Mouse (Mus musculus) G1E-ER4 (cell line): ENCODE measurements around the gene Defb25. TPM values are rescaled to one million over a fixed set of nuclear protein-coding genes. Genes with fewer than 3 reads are reported as not detected.

Experiments used
- GATA1 ChIP-seq: IDR thresholded peaks from one replicate; pipeline ENCODE4 v1.8.0; 2012; ENCODE audit warnings: low read length, inconsistent platforms
- polyA plus RNA-seq: library from polyadenylated mRNA; stranded (reverse); fragments of >175 nt; gene quantifications from 2 replicates; pipeline ENCODE4 v1.2.3, GENCODE M21; 2012

Defb25 gene
- polyA plus RNA-seq, 1 experiment: not detected

DNA sequence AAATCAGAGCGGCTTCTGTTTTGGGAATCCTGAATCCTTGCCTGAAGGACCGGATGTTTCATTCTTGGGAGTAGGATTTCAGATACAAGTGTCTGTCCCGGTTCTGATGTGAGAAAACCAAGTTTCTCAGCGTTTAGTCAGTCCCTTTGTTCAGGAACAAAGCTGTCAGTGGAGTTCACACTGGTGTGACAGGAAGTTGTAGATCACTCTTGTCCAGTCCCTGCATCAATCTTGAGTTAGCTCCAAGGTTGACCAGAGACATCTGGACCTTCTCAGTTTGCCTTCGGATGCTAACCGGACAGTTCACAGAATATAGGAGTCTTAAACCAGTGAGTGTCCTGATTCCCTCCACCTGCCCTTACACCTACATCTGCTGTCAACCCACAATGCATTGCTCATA, 15.1 kb downstream of the Defb25 start:
- no peak for TF ChIP-seq GATA1

DNA sequence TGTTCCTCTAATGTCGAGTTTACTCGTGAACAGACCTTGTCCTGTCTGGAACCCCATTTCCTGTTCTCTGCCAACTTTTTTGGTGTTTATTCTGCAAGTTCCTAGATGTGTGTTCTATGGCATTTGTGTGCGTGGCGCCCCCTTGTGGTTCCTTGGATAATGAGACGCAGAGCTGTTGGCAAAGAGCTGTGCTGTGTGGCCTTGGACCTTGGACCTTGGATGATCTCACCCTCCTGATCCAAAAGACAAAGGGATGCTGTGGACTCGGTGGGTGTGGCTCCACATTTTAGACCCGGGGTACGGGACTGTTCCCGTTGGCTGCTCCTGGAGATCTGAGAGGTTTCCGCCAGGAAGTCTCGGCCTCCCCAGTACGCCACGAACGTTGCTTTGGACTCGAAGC, 18.8 kb downstream of the Defb25 start, which contains the start of gene Defb36:
Gene Defb36 (plus strand): TSS at position 271 of the 400 bp plus-strand sequence.
- TF ChIP-seq GATA1: no peak

GRCm38 (mm10) chr2:152601275-152601960, 21.4 kb downstream of the Defb25 start:
- TF ChIP-seq GATA1: no peak

GRCm38 (mm10) chr2:152600076-152600475, 22.8 kb downstream of the Defb25 start:
- no peak for TF ChIP-seq GATA1

DNA sequence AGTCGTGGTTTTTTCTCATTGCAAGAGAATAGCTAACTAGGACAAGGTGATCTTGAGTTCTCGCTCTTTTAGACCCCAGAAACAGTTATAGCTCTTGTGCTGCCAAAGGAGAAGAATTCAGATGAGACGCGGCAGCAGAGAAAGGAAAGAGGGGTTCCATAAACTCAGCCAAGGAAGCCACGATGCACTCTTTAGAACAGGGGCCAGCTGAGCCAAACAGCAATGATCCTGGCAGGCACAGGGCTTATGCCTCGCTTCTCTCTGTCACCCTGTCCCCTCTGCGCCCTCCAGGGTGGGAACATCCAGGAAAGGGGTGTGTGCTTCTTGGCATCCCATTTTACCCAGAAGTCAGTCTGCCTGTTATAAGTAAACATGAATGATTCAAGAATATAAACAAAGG, 23.6 kb downstream of the Defb25 start, which contains the start of gene Defb45:
Gene Defb45 (minus strand): TSS at position 101 of the 400 bp plus-strand sequence.
- no peak for TF ChIP-seq GATA1

DNA sequence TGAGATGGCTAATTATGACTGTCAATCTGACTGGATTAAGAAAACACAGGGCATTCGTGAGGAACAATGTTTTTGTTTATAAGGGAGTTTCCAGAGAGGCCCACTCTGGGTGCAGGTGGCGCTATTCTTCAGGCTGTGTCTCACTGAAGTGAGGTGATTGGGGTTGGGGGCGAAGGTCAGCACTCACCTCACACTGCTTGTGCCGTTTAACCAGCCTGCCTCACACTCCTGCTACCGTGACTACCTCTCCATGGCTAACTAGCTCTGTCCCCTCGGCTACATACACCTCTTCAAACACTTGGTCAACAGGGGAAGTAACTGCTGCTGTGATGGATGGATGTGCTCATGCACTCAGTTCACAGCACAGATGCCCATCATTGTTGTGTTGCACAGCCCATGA, 33.8 kb downstream of the Defb25 start:
- no peak for TF ChIP-seq GATA1

DNA sequence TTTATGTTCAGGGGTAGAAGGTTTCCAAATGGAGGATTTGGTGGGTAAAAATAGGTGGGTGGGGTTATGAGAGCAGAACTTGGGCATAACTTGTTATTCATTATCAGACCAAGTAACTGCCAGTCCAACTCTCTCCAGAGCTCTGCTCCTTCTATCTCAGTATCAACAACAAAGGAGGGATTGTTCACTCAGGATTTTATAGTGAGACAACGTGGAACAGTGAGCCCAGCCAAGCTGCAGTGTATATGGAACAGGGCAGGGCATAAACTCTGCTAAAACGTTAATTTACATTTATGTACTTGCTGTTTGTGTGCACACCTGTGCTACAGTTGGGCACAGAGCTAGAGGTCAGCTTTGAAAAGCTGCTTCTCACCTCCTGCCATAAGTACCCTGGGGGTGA, 34.4 kb downstream of the Defb25 start:
- TF ChIP-seq GATA1: no peak

DNA sequence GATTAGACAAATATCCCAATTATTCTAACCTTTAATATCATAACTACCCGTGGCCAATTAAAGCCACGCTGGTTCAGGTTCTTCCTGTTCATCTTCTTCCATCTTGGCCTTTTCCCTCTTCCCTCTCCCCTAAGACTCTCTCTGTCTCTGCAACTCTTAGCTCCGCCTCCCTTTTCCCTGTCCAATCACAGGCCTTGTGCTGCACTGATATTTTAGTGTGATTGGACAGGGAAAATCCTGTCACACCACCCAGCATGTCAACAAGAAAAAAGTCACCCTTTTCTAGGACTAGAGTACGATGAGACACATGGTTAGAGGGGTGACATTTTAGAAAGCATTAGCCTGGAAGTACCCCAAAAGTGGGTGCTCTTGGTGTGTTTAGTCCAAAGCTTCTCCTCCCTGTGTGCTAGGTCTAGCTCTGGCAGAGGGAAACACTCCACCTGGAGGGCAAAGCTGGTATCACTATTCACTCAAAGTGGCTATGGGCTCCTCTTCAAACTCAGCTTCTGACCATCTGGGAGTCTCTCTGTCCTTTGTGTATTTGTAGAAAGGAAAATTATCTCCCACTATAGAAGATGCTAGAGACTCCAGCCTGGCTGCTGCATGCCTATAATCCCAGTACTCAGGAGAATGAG, 35.8 kb downstream of the Defb25 start:
- no peak for TF ChIP-seq GATA1

DNA sequence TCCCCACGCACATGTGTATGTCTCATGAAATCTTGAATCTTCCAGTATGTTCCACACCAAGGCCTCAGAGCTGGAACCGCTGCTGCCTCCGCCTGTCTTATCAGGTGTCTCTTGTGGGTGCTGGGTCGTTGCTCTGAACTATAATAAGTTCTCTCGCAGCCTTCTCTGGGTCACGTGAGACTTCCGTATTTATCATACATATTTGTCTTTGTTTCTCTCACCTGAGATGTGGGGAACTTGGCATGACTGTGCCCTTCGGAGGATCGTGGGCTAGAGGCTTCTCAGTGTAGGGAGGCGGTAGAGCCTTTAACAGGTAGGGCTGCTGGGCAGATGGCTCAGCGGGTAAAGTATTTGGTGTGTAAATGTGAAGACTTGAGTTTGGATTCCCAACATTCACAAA, 42.2 kb downstream of the Defb25 start:
- TF ChIP-seq GATA1: no peak

- no peak for TF ChIP-seq GATA1
These were observed 42.7 kb downstream of the Defb25 start, which contains the start of gene Defb19 for GRCm38 (mm10) chr2:152580107-152580506. Gene Defb19, minus strand, starts transcription at chr2:152580312.

DNA sequence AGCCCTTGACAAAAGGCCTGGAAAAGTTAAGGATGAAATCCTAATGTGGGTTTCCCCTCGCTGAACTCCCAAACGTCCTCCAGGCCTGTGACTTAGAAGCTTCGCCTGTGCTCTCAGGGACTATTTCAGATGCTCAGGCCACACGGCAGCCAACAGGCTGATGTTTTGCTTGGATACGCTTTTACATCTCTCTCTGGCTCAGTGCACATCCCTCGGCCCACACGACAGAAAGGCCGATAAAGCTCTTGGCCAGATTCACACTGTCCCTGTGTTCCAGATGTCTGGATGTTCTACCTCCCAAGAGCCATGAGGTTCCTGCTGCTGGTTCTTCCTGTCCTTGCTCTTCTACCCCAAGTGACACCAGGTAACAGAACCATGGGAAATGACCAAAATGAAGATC, 49.4 kb downstream of the Defb25 start:
- no peak for TF ChIP-seq GATA1

Other genes with a start within 250 kb of the Defb25 start
- not detected in 2 replicates for gene Nrsn2, start 246.4 kb downstream of the Defb25 start, polyA plus RNA-seq
- gene Sox12, start 225.0 kb downstream of the Defb25 start, polyA plus RNA-seq: 55.7 and 57.5 TPM in 2 replicates
- 23.4 and 24.1 TPM in 2 replicates for gene Zcchc3, start 208.0 kb downstream of the Defb25 start, polyA plus RNA-seq
- 0.06 and 0.08 TPM in 2 replicates for gene 6820408C15Rik, start 207.5 kb downstream of the Defb25 start, polyA plus RNA-seq
- gene Defb23, start 158.4 kb downstream of the Defb25 start, polyA plus RNA-seq: not detected in 2 replicates
- not detected in 2 replicates for gene Defb20, start 146.0 kb downstream of the Defb25 start, polyA plus RNA-seq
- gene Defb22, start 132.9 kb downstream of the Defb25 start, polyA plus RNA-seq: not detected in 2 replicates
- gene Defb26, start 111.4 kb downstream of the Defb25 start, polyA plus RNA-seq: not detected in 2 replicates
- gene Defb28, start 104.8 kb downstream of the Defb25 start, polyA plus RNA-seq: not detected in 2 replicates
- not detected in 2 replicates for gene Defb29, start 83.0 kb downstream of the Defb25 start, polyA plus RNA-seq
- not detected in 2 replicates for gene Gm17416, start 53.7 kb downstream of the Defb25 start, polyA plus RNA-seq
- gene Defb21, start 50.3 kb downstream of the Defb25 start, polyA plus RNA-seq: not detected in 2 replicates
- not detected in 2 replicates for gene Defb19, start 42.7 kb downstream of the Defb25 start, polyA plus RNA-seq
- gene Defb45, start 23.7 kb downstream of the Defb25 start, polyA plus RNA-seq: not detected in 2 replicates
- gene Defb36, start 18.7 kb downstream of the Defb25 start, polyA plus RNA-seq: not detected in 2 replicates
- not detected in 2 replicates for gene Rem1, start 3.9 kb upstream of the Defb25 start, polyA plus RNA-seq
- 60.8 and 72.1 TPM in 2 replicates for gene H13, start 46.4 kb upstream of the Defb25 start, polyA plus RNA-seq
- gene Mcts2, start 64.0 kb upstream of the Defb25 start, polyA plus RNA-seq: 1.6 and 2.6 TPM in 2 replicates
- gene Id1, start 113.2 kb upstream of the Defb25 start, polyA plus RNA-seq: 53.4 and 64.9 TPM in 2 replicates
- gene Cox4i2, start 131.1 kb upstream of the Defb25 start, polyA plus RNA-seq: not detected in 2 replicates
- gene Bcl2l1, start 208.7 kb upstream of the Defb25 start, polyA plus RNA-seq: 53.0 and 76.9 TPM in 2 replicates
- 11.1 and 18.9 TPM in 2 replicates for gene Tpx2, start 224.9 kb upstream of the Defb25 start, polyA plus RNA-seq